Mouse (Mus musculus): ENCODE results near the gene Rnf225.
"Not testable (repeated sequence)": the region's sequence is repeated elsewhere in the genome, so short reads cannot be mapped to it uniquely, and the experiment has no call there.

Rnf225 gene

DNA sequence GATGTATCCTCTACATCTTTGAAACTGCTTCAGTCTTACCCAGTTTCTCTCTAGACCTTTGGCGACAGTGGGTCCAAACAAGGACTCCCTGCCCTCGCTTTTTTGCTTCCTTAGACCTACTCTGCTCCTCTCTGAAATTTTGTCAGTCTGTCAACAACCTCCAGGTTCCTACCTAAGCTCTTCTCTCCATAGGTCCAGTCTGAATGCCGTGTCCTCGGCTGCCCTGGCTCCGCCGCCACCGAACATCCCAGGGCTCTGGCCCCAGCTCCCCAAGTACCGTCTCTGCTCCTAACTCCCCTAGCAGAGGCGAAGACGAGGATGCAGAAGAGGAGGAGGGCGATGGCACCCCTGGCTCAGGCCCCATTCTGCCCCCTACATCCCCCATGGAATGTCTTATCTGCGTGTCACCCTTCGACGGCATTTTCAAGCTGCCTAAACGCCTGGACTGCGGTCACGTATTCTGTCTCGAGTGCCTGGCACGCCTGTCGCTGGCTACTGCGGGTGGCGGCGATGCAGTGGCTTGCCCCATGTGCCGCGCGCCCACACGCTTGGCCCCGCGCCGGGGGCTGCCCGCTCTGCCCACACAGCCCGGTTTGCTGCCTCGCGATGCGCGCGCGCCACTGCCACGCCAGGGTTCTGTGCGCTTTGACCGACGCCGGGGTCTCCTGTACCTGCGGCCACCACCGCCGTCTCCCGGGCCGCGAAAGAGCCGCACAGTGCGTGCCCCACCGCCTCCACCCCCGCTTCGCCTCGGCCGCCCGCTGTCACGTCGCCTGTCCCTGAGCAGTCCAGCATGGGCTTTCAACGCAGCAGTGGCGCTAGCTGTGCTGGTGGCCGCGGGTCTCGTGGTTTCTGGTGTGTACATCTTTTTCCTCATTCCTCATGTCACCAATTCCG lies 725 bp downstream of the Rnf225 start:
- DNase-seq (ENCODE audit: low read depth, low spot score), result peak; percentile 70

DNA sequence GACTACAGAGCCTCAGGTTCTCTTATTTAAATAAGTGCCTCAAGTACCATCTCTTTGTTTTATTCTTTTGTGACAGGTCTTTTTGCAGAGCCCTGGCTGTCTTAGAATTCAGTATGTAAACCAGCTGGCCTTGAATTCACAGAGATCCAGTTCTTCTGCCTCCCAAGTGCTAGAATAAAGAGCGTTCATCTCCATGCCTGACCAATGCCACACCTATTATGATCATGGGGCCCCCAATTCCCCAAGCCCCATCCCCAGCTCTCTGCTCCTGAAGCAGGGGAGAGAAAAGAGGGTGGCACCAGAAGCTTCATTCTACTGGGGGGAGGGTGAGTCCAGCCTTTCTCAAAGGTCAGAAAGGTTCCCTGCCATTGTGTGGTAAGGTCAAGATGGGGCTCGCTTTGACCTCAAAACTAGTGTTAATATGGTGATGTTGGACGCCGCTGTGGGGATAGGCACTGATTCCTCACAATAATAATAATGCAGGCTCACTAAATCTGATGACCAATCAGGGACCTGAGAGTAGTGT lies 6.5 kb downstream of the Rnf225 start:
- DNase-seq (ENCODE audit: low read depth, low spot score), result no peak

DNA sequence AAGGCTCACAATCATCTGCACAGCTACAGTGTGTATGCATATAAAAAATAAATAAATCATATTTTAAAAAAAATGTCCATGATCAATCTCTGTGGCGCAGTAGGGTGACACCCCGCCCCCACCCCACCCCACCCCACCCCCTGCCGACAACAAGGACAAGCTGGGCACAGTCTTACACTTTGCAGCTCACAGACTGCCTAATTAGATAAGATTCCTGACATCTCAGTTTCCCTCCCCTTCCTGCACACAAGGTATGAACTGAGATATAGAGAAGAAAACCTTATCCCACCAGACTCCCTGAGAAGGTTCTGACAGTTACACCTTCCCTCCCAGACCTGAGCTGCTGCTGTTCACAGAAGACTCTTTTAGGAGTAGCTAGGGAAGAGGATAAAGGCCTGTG lies 7.6 kb downstream of the Rnf225 start:
- no peak for DNase-seq (ENCODE audit: low read depth, low spot score)

DNA sequence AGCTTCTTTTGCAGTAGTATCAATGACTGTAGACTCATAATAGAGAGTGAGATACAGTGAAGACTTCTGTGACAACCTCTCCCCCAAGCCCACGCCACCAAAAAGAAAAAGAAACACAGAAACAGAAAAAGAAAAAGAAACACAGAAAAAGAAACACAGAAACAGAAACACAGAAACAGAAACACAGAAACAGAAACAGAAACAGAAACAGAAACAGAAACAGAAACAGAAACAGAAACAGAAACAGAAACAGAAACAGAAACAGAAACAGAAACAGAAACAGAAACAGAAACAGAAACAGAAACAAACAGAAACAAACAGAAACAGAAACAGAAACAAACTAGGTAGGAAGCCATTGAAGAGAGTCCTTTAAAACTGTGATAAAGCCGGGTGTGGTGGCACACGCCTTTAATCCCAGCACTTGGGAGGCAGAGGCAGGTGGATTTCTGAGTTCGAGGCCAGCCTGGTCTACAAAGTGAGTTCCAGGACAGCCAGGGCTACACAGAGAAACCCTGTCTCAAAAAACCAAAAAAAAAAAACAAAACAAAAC lies 10.1 kb downstream of the Rnf225 start:
- DNase-seq (ENCODE audit: low read depth, low spot score), result not testable (repeated sequence)

DNA sequence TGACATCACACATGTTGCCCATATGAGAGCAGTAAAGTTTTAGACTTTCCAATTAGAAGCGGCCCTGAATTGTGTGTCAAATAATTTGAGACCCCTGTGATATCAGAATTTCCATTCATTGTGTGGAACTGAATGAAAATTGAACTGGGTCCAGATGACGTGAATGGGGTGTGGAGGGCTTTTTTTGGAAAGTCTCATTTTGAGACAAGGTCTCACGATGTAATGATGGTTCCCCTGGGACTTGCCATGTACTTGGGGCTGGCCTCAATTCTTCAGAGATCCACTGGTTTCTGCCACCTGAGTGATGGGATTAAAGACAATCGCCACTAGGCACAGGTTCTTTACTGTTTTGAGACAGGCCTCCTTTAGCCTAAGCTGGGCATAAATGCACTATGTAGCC lies 13.4 kb downstream of the Rnf225 start:
- DNase-seq (ENCODE audit: low read depth, low spot score), result no peak

DNA sequence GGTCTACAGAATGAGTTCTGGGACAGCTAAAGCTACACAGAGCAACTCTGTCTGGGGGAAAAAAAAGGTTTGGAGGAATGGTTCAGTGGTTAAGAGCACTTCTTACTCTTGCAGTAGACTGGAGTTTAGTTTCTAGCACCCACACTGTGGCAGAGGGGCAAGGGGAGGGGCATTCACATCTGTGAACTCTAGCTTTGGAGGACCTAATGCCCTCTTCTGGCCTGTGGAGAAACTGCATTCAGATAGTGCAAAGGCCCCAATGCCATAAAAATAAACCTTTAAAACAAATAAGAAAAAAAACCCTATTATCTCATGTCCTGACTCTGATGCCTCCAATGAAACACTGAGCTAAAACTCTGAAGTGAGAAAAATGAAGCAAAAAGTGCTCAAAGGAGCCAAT lies 16.3 kb downstream of the Rnf225 start:
- DNase-seq (ENCODE audit: low read depth, low spot score), result peak; percentile 22

DNA sequence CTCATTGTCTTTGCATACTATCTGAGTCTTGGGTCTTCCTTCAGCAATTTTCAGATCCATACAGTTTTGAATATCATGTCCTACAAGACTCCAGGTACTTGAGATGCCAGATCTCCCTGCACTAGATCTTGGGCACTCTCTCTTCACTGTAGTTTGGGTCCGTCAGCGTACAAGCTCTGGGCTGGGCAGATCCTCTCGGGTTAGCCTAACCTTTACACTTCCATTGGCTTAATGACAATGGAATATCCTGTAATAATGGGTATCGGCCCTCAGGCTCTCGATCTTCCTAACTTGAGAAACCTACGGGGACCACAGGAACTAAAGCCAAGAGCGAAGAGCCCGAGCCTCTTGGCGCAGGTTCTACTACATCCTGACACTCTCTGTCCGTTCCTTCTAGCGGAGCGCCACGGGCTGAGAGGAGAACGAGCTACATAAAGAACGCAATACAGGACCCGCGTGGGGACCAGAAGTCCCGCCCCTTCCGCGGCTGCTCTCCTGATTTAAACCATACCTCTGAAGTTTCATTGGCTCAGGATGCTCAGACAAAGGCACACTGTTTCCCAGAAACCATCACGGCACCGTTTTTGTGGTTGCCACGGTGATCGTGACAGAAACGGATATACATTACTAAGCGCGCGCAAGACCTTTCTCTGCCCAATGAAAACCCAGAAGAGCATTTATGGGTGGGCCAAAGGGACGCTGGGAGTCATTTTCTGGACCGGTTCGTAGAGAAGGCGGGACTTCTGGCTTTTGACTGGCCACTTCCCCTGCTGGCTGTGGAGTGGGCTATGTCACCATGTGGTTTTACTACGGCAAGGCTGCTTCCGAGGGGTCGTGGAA lies 22.0 kb downstream of the Rnf225 start:
- peak; percentile 99 for DNase-seq (ENCODE audit: low read depth, low spot score)

DNA sequence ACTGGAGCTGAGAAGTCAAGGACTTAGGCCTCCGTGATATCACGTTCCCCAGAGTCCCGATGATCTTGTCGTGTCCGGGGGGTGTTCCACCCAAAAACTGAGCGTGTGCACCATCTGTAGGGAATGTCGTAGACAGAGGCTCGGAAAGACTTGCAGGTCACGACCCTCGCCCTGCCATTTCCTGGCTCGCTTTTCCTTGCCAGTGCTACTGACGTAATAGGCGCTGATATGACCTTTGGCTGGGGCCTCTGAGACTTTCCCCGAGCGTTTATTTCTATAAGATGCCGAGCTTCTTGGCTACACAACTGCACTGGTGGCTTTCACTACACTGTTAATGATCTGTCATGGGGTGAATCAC lies 22.6 kb downstream of the Rnf225 start:
- DNase-seq (ENCODE audit: low read depth, low spot score), result no peak

DNA sequence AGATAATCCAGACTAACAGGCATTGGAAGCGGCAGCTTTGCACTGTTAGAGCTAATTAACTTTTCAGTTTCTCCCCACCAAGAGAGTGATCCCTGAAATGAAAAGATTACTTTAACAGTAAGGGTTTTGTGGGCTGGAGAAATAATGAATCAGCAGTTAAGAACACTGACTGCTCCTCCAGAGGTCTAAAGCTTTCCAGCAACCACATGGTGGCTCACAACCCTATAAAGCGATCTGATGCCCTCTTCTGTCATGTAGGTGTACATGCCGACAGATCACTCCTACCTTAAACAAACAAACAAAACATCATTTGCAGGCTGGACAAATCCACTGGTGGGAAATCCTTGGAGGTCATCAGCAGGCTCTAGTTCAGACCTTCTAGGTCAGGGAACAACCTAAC lies 27.7 kb downstream of the Rnf225 start:
- peak; percentile 52 for DNase-seq (ENCODE audit: low read depth, low spot score)

DNA sequence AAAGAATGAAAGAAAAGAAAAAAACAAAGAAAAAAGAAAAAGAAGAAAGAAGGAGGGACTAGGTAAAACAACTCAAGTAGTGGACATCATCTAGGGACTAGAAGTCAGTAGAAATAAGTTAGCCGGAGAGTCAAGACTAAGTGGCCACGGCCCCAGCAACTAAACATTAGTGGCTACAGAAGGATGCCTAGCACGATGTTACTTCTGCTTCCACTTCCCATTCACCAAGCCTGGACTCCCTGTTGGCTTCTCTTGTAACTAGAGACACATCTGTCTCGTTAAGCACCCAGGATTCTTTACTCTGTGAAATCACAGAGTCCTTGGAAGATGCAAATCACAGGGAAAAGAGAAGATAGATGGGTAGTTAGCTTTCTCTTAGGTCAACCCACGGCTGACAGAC lies 30.3 kb downstream of the Rnf225 start:
- DNase-seq (ENCODE audit: low read depth, low spot score), result no peak

DNA sequence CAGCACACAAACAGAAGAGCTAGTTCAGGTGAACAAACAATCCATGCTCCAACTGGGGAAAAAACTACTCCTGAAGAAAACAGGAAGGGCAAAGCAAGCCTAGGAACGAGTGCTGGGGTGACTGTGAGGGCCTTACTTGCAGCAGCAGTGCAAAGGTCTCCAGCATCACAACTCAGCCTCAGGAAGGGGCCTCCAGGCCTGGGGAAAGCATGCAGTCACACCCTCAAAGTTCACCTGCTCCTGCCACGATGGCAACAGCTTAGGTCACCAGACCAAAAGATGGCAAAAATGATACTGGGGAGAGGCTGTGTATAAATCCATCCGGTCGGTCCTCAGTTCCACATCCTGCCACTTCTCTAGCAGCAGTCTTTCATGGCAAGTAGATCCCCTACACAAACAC lies 31.7 kb downstream of the Rnf225 start:
- DNase-seq (ENCODE audit: low read depth, low spot score), result no peak

DNA sequence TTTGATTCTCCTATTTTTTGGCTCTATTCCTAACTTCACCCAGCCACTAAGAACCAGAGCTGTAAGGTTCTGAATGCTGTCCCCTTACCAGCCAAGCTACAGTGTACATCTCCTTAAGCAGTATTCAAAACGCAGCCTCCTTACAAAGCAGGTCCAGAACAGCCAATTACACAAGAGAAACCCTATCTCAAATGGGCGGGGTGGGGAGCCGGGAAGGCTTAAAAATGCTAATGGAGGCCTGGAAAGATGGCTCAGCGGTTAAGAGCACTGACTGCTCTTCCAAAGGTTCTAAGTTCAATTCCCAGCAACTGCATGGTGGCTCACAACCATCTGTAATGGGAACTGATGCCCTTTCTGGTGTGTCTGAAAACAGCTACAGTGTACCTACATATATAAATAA lies 32.5 kb downstream of the Rnf225 start:
- DNase-seq (ENCODE audit: low read depth, low spot score), result no peak

DNA sequence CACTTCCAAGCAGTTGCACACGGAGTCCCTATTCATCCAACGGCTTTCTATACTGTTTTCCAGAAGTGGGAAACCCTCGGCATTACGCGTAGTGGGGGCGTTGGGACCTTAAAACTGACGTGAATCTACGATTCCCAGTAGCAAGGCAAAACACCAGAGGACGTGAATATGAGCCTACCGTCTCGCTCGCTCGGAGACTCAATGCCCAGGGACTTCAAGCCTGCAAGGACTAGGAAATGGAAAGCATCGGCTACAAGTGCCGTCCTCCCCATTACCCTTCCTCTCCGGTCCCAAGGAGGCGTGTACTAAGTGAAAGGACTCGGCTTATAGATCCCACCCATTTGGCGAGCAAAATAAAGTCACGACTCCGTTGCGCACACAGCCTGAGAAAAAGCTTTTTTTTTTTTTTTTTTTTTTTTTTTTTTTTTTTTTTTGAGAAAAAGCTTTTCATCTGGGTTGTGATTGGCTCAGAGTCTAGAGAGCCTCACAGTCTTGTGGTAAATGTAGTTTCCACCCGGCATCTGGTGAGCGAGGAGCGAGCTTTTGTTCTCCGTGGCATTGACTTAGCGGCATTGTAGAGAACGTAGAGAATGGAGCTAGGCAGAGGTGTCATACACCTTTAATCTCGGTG lies 34.4 kb downstream of the Rnf225 start:
- peak; percentile 95 for DNase-seq (ENCODE audit: low read depth, low spot score)

DNA sequence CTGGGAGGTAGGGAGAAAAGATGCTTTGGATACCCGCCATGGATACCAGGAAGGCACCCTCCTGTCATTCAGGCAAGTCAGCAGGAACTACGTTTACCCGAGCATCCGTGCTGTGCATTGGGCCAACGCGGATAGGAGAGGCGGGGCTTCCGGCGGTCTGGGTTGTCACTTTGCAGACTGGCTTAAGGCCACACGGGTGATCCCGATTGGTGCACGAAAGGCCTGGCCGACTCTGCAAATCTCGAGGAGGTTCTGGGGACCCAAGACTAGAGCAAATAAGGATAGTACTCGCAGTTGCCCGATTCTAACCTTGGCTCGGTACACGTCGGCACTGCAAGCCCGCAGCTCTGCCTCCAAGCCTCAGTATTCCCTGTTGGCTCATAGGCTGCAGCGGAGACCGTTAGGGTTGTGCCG lies 38.5 kb downstream of the Rnf225 start, which contains the start of gene Zfp324:
Gene Zfp324 (plus strand): TSS at position 161 of the 414 bp plus-strand sequence.
- peak; percentile 98 for DNase-seq (ENCODE audit: low read depth, low spot score)

DNA sequence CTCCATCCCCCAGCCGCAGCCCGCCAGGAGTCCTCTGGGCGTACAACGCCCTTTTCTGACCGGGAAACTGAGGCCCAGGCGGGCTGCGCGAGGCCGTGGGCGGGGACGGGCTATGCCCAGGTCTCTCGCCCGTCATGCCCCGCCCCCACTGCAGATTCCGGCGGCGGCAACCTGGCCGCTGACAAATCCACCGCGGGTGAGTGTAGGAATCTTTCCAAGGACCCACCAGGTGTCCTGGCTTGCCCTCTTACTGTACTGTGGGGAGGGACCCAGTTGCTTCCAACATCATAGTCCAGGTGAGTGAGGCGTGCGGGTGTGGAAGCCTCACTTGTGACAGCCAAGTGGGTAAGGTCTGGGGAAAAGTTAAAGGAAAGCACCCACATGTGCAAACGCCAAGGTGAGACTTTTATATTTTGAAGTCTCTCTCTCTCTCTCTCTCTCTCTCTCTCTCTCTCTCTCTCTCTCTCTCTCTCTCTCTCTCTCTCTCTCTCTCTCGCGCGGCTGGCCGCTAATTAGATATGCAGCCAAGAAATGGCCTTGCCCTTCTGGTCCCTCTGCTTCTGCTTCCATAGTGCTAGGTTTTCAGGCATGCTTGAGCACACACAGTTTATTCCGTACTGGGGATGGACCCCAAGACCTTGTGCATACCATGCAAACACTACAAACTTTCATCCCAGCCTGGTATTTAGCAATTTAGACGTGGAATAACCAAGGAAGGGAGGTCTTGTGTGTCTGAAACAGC lies 39.1 kb downstream of the Rnf225 start:
- DNase-seq (ENCODE audit: low read depth, low spot score), result peak; percentile 85

DNA sequence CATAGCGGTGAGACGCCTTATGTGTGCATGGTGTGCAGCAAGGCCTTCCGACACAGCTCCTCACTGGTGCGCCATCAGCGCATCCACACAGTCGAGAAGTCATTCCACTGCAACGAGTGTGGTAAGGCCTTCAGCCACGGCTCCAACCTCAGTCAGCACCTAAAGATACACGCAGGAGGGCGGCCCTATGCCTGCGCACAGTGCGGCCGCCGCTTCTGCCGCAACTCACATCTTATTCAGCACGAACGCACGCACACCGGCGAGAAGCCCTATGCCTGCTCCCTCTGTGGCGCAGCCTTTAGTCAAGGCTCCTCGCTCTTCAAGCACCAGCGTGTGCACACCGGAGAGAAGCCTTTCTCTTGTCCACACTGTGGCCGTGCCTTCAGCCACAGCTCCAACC lies 43.7 kb downstream of the Rnf225 start:
- no peak for DNase-seq (ENCODE audit: low read depth, low spot score)

DNA sequence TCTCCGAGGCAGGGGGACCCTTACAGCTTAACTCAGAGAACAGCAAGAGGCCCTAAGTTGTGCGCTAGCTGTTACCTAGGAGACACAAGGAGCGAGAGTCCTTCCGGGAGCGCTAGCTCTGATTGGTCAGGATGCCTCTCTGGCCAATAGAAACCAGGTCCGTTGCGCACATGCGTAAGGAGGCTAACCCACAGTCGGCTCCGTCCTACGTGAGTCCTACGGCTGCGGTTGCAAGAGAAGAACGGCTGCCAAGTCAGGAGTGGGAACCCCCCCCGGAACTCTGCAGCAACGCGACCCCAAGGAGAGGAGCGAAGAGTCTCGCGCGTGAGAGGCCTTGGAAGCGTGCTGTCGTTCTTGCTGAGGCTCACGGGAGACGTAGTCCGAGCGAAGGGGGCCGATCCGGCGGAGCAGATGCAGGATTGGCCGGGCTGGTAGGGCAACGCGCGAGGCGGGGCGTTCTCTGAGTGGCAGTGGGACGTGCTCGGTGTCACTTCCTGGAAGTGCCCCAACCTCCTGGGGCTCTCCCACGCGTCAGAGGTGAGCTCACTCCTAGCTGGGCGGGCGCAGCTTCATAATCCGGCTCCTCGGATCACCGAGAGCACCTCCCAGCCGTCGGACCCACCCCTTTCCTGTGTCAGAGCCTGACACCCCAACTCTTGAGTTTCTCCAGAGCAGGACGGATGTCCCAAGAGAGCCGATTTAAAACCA lies 50.6 kb downstream of the Rnf225 start, which contains the start of gene Zfp446:
Gene Zfp446 (plus strand): TSS at position 167 of the 708 bp plus-strand sequence.
- DNase-seq (ENCODE audit: low read depth, low spot score), result peak; percentile 100

DNA sequence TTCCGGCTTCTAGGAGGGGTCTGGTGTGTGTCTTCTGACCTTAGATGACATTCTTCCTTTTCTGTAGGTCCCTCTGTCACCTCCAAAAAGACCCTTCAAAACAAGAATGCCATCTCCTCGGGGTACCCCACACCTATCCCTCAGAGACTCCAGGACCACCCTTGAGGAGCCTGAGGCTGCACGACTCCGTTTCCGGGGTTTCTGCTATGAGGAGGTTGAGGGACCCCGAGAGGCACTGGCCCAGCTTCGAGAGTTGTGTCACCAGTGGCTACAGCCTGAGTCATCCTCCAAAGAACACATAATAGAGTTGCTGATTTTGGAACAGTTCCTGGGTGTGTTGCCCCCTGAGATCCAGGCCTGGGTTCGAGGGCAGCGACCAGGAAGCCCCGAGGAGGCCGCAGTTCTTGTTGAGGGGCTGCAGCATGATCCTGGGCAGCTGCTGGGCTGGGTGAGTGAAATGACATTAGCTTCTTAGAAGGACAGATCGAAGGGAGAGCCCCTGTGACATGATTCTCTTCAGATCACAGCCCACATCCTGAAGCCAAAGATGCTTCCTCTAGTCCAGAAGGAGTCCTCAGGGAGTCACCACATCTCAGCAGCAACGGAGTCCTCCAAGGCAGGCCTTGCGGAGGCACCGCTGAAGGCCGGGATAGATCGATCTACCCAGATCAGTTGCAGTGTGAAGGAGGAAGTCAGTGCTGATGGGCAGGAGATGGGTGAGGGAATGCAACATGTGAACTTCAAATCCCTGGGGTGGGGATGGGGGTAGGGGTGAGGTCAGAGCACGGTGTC lies 51.9 kb downstream of the Rnf225 start:
- DNase-seq (ENCODE audit: low read depth, low spot score), result no peak

DNA sequence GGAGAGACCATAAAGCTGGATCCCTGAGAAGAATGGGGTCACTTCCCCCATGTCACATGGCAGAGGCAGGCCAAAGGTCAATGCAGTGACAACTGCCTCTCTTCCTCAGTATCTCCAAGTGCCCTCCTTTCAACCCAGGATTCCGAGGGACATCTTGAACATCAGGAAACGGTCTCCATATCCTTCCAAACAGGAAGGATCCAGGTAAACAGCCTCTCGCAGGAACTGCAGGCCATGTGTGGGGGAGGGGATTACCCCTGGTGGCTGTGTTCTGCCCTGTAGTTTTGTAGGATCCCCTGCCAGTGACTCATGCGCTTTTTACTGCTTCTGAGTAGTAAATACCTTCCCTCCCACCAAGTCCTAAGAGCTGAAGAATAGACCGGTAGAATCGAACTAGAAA lies 52.6 kb downstream of the Rnf225 start:
- DNase-seq (ENCODE audit: low read depth, low spot score), result no peak
